Mouse (Mus musculus) forebrain, embryonic 11.5 days (tissue): ENCODE measurements around the gene Exoc8. TPM values are rescaled to one million over a fixed set of nuclear protein-coding genes. Genes with fewer than 3 reads are reported as not detected.

Experiments
- ATAC-seq: fragments of 200-750 bp; cut with Nextera tagmentation; replicated peaks from 2 replicates; pipeline ENCODE4 v1.8.0; 2017; ENCODE audit warnings: moderate TSS enrichment; ENCODE audit not compliant: low FRiP score
- DNase-seq: peaks from one replicate; pipeline ENCODE4 v3.0.0-alpha.2; 2017; ENCODE audit warnings: low spot score
- H3K27ac ChIP-seq: fragments of 300-500 bp; sonication (generic); 2 replicates; pipeline ENCODE4 v1.5.1; 2014; ENCODE audit warnings: low read depth, low read length
- H3K27me3 ChIP-seq: fragments of 300-500 bp; sonication (generic); 2 replicates; pipeline ENCODE4 v1.6.1; 2014; ENCODE audit warnings: mild to moderate bottlenecking, low read length, mixed read lengths; ENCODE audit not compliant: control insufficient read depth, insufficient read depth
- H3K36me3 ChIP-seq: fragments of 300-500 bp; sonication (generic); 2 replicates; pipeline ENCODE4 v1.6.1; 2014; ENCODE audit warnings: mild to moderate bottlenecking, low read length, moderate library complexity, mixed read lengths; ENCODE audit not compliant: control insufficient read depth, insufficient read depth
- H3K4me1 ChIP-seq: fragments of 300-500 bp; sonication (generic); replicated peaks from 2 replicates; pipeline ENCODE4 v1.6.1; 2014; ENCODE audit warnings: low read length, mixed read lengths; ENCODE audit not compliant: control insufficient read depth, insufficient read depth
- H3K4me2 ChIP-seq: fragments of 300-500 bp; sonication (generic); 2 replicates; pipeline ENCODE4 v1.6.1; 2014; ENCODE audit warnings: low read depth, mild to moderate bottlenecking, low read length, moderate library complexity, mixed read lengths; ENCODE audit not compliant: severe bottlenecking
- H3K4me3 ChIP-seq: fragments of 300-500 bp; sonication (generic); 2 replicates; pipeline ENCODE4 v1.5.1; 2014; ENCODE audit warnings: low read depth, low read length
- H3K9ac ChIP-seq: fragments of 300-500 bp; sonication (generic); 2 replicates; pipeline ENCODE4 v1.6.1; 2014; ENCODE audit warnings: low read length
- H3K9me3 ChIP-seq: fragments of 300-500 bp; sonication (generic); 2 replicates; pipeline ENCODE4 v1.6.1; 2016; ENCODE audit warnings: low read length, mixed read lengths; ENCODE audit not compliant: control insufficient read depth
- WGBS: fragments of 180-500 bp; shearing (Covaris S2); extraction: QIAGEN DNeasy Blood & Tissue Kit; methylation state at CpG from one replicate; pipeline ENCODE4 v1.1.7; 2014; 5-methylcytosine and 5-hydroxymethylcytosine counted together
- polyA plus RNA-seq: library from polyadenylated mRNA; unstranded; fragments of >200 nt; fragmentation: Nextera tagmentation; extraction: Ambion mirVana; gene quantifications from 2 replicates; pipeline ENCODE4 v1.2.1, GENCODE M21; 2014

Exoc8 gene
- polyA plus RNA-seq, 1 experiment from 2014 or later = 11.6 TPM

- 81% methylated on average over 18 of the region's 18 CpGs for WGBS
- Histone ChIP-seq H3K9ac (no peak overlapping the region), H3K27me3 (no peaks in the 10 kb centered on the region), H3K4me1 (no peaks in the 10 kb centered on the region; the same call in 1 of the 2 replicates), H3K36me3 (peaks cover 4% of the 10 kb centered on the region), H3K27ac (no peak overlapping the region), H3K4me3 (no peak overlapping the region), H3K4me2 (no peak overlapping the region), H3K9me3 (no peaks in the 10 kb centered on the region)
- no peak for ATAC-seq
- no peak for DNase-seq
Observed at GRCm38 (mm10) chr8:124917741-124918484, 20.4 kb upstream of the Exoc8 start.

- peaks cover 6% of the 10 kb centered on the region for H3K36me3 ChIP-seq
Observed at GRCm38 (mm10) chr8:124914061-124914460, 16.6 kb upstream of the Exoc8 start.

DNA sequence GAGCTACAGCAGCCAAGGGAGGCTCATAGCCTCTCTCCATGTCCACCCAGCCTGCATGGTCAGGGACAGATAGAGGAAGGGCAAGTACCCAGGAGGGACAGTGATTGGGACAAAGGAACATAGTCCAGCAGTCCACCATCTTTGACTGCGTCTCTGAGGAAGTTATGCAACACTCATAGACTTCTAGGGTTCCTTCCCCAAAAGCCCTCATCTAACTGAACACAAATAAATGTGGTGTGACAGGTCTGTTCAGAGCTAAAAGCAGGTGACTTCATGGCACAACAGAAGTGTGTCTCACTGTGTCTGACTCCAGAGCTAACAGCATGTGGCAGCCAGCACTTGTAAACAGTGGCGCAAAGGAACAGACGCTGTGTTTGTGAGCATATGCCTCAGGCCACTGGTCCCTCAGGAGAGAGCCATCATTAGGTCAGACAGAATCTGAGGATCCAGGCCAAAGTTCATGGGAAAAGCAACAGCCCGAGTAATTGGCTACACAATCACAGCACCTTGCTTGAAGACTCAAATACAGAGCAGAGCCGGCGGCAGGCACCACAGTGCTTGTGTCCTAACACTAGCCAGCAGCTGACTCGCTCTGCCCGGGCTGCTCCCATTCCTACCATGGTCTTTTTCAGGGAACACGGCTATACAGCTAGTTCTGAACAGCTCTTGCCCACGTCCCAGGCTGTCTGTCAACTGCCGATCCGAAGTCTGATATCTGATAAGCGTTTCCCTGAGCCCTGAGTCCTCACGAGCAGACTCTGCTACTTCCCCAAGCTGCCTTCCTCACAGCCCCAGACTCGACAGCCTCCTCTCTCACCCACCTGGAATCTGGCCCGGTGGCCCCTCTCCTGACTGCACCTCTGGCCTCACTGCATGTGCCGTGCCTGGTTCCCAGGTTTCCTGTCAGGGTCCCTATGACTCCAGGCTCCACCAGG is 14.7 kb upstream of the Exoc8 start:
- H3K27ac ChIP-seq = no peak overlapping the region
- no peak overlapping the region for H3K4me3 ChIP-seq
- no peak overlapping the region for H3K9ac ChIP-seq
- no peaks in the 10 kb centered on the region for H3K27me3 ChIP-seq
- peaks cover 6% of the 10 kb centered on the region for H3K36me3 ChIP-seq
- DNase-seq (no peak), ATAC-seq (no peak)
- H3K4me1 ChIP-seq = no peaks in the 10 kb centered on the region
- 82% methylated on average over 17 of the region's 17 CpGs for WGBS
- no peaks in the 10 kb centered on the region for H3K9me3 ChIP-seq
- no peak overlapping the region for H3K4me2 ChIP-seq

More at GRCm38 (mm10) chr8:124914061-124914460, 16.6 kb upstream of the Exoc8 start:
- WGBS = 97% methylated on average over 5 of the region's 5 CpGs
- Histone ChIP-seq H3K27ac (no peak overlapping the region), H3K27me3 (no peaks in the 10 kb centered on the region), H3K4me1 (no peaks in the 10 kb centered on the region; the same call in 1 of the 2 replicates), H3K4me3 (no peak overlapping the region), H3K4me2 (no peak overlapping the region), H3K9me3 (no peaks in the 10 kb centered on the region), H3K9ac (no peak overlapping the region)
- DNase-seq (no peak), ATAC-seq (no peak)

GRCm38 (mm10) chr8:124910349-124910748 is 12.8 kb upstream of the Exoc8 start:
- no peaks in the 10 kb centered on the region for H3K4me1 ChIP-seq
- H3K9me3 ChIP-seq = no peaks in the 10 kb centered on the region
- H3K27me3 ChIP-seq = no peaks in the 10 kb centered on the region
- ATAC-seq (no peak), DNase-seq (no peak)
- H3K9ac ChIP-seq = no peak overlapping the region
- H3K4me2 ChIP-seq = no peak overlapping the region
- 90% methylated on average over 10 of the region's 10 CpGs for WGBS
- H3K36me3 ChIP-seq = peaks cover 6% of the 10 kb centered on the region
- H3K27ac ChIP-seq = no peak overlapping the region
- H3K4me3 ChIP-seq = no peak overlapping the region

DNA sequence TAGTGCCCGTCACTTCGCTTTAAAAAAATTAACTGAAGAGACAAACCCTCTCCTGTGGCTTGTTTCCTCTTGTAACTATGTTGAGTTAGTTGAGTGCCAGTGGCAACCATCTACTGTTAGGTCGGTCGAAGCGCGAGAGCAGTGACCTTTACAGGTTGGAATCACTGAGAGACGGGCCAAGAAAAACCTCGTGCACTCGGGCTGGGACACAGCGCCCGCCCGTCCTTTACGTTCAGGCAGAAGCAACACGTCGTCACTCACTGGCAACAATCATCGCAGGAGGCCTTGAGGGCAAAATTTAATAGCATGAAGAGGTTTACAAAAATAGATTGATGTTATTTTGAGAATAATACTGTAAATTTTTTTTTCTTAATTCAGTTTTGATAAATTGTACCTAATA is 12.4 kb upstream of the Exoc8 start:
- Histone ChIP-seq H3K36me3 (peaks cover 6% of the 10 kb centered on the region), H3K9ac (no peak overlapping the region), H3K9me3 (no peaks in the 10 kb centered on the region), H3K4me1 (no peaks in the 10 kb centered on the region), H3K27ac (no peak overlapping the region), H3K27me3 (no peaks in the 10 kb centered on the region), H3K4me2 (no peak overlapping the region), H3K4me3 (no peak overlapping the region)
- WGBS = 97% methylated on average over 16 of the region's 16 CpGs
- no peak for DNase-seq
- ATAC-seq = no peak

DNA sequence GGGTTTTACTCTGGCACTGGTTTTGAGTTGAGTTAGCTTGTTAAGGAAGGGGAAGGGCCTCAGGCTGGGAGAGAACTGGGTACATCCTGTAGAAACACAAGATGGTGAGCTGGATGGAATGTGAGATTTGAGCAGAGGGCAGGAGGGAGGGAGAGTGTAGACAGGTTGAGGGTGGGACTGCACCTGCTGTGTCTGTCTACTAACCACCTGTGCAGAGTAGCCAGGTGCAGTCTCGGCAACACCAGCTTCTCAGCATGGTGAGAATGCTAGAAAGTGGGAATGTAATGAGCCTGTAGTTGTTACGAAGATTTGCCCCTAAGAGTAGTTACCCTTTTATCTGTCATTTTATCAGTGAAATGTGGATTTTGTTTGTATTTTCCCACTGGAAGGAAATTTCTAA is 8.0 kb upstream of the Exoc8 start:
- Histone ChIP-seq H3K9me3 (no peaks in the 10 kb centered on the region), H3K4me2 (no peak overlapping the region), H3K9ac (no peak overlapping the region), H3K4me1 (no peaks in the 10 kb centered on the region), H3K27me3 (no peaks in the 10 kb centered on the region), H3K27ac (no peak overlapping the region), H3K4me3 (no peak overlapping the region), H3K36me3 (peaks cover 16% of the 10 kb centered on the region)
- DNase-seq (no peak), ATAC-seq (no peak)
- WGBS = 85% methylated on average over 2 of the region's 2 CpGs

- H3K9ac ChIP-seq = no peak overlapping the region
- DNase-seq (no peak), ATAC-seq (no peak)
- peaks cover 6% of the 10 kb centered on the region for H3K4me1 ChIP-seq
- H3K27ac ChIP-seq = no peak overlapping the region
- H3K36me3 ChIP-seq = peaks cover 14% of the 10 kb centered on the region
- 94% methylated on average over 15 of the region's 15 CpGs for WGBS
- H3K9me3 ChIP-seq = no peaks in the 10 kb centered on the region
- H3K4me3 ChIP-seq = no peak overlapping the region
- H3K27me3 ChIP-seq = no peaks in the 10 kb centered on the region
- no peak overlapping the region for H3K4me2 ChIP-seq
Observed at GRCm38 (mm10) chr8:124903198-124903597, 5.7 kb upstream of the Exoc8 start.

DNA sequence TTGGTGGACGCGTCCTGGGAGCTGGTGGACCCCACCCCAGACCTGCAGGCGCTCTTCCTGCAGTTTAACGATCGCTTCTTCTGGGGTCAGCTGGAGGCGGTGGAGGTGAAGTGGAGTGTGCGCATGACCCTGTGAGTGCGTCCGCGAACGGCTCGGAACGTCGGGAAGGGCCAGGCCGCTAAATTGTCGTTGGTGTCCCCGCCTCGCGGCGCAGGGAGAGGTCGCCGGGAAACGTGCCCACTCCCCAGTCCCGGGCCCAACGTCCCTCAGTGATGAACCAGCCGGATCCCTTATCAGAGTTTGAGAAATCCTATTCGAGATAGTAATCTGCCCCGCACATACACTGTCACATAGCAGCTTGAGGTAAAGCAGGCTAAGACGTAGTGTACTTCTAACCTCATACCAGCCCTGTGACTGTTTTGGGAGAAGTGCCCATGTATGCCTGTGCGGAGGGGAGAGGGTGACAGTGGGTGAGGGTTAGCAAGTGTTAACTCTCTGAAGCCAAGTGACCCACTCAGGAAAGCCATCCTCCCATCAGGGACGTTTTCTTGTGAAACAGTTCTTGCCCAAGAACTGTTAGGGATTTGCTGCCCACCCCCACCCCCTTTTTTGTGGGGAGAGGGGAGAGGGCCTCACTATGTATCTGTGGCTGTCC is 873 bp upstream of the Exoc8 start:
- DNase-seq (no peak), ATAC-seq (no peak)
- peak overlapping the region; percentile 95 for H3K4me2 ChIP-seq
- no peaks in the 10 kb centered on the region for H3K27me3 ChIP-seq
- no peaks in the 10 kb centered on the region for H3K9me3 ChIP-seq
- peaks cover 8% of the 10 kb centered on the region for H3K4me1 ChIP-seq
- H3K36me3 ChIP-seq = peaks cover 20% of the 10 kb centered on the region; the same call in 1 of the 2 replicates
- WGBS = 8% methylated on average over 31 of the region's 31 CpGs
- no peak overlapping the region for H3K27ac ChIP-seq
- peak overlapping the region; percentile 92 for H3K4me3 ChIP-seq
- H3K9ac ChIP-seq = peak overlapping the region; percentile 68
